Mouse (Mus musculus) neural tube, embryonic 11.5 days (tissue): ENCODE data around the gene Cacna1g. TPM values are rescaled to one million over a fixed set of nuclear protein-coding genes. Genes with fewer than 3 reads are reported as not detected.

Experiments used
- ATAC-seq: fragments of 200-750 bp; cut with Nextera tagmentation; 2 replicates; pipeline ENCODE4 v1.8.0; 2017; ENCODE audit warnings: moderate number of reproducible peaks, mild to moderate bottlenecking, moderate TSS enrichment, moderate library complexity; ENCODE audit not compliant: insufficient read depth, low FRiP score, low TSS enrichment
- DNase-seq: peaks from one replicate; pipeline ENCODE4 v3.0.0-alpha.2; 2015; ENCODE audit warnings: low spot score
- H3K27ac ChIP-seq: fragments of 300-500 bp; sonication (generic); 2 replicates; pipeline ENCODE4 v1.5.1; 2014; ENCODE audit warnings: low read depth, mild to moderate bottlenecking, low read length
- H3K27me3 ChIP-seq: fragments of 300-500 bp; sonication (generic); 2 replicates; pipeline ENCODE4 v1.6.1; 2014; ENCODE audit warnings: mild to moderate bottlenecking, low read length, mixed read lengths; ENCODE audit not compliant: control insufficient read depth, insufficient read depth
- H3K36me3 ChIP-seq: fragments of 300-500 bp; sonication (generic); 2 replicates; pipeline ENCODE4 v1.6.1; 2014; ENCODE audit warnings: mild to moderate bottlenecking, low read length, moderate library complexity, mixed read lengths; ENCODE audit not compliant: control insufficient read depth, insufficient read depth
- H3K4me1 ChIP-seq: fragments of 300-500 bp; sonication (generic); 2 replicates; pipeline ENCODE4 v1.6.1; 2014; ENCODE audit warnings: low read length, mixed read lengths; ENCODE audit not compliant: control insufficient read depth, insufficient read depth
- H3K4me2 ChIP-seq: fragments of 300-500 bp; sonication (generic); 2 replicates; pipeline ENCODE4 v1.6.1; 2014; ENCODE audit warnings: low read depth, mild to moderate bottlenecking, moderate library complexity
- H3K4me3 ChIP-seq: fragments of 300-500 bp; sonication (generic); 2 replicates; pipeline ENCODE4 v1.5.1; 2014; ENCODE audit warnings: low read depth, low read length
- H3K9ac ChIP-seq: fragments of 300-500 bp; sonication (generic); 2 replicates; pipeline ENCODE4 v1.6.1; 2014; ENCODE audit warnings: mild to moderate bottlenecking, low read length
- H3K9me3 ChIP-seq: fragments of 300-500 bp; sonication (generic); 2 replicates; pipeline ENCODE4 v1.6.1; 2016; ENCODE audit warnings: low read length; ENCODE audit not compliant: control insufficient read depth
- WGBS: fragments of 180-500 bp; shearing (Covaris S2); extraction: QIAGEN DNeasy Blood & Tissue Kit; methylation state at CpG from one replicate; pipeline ENCODE4 v1.1.7; 2014; 5-methylcytosine and 5-hydroxymethylcytosine counted together
- polyA plus RNA-seq: library from polyadenylated mRNA; unstranded; fragments of >200 nt; fragmentation: Nextera tagmentation; extraction: Ambion mirVana; gene quantifications from 2 replicates; pipeline ENCODE4 v1.2.1, GENCODE M21; 2014

The Cacna1g gene
- polyA plus RNA-seq, 1 experiment from 2014 or later: 9.0 TPM

DNA sequence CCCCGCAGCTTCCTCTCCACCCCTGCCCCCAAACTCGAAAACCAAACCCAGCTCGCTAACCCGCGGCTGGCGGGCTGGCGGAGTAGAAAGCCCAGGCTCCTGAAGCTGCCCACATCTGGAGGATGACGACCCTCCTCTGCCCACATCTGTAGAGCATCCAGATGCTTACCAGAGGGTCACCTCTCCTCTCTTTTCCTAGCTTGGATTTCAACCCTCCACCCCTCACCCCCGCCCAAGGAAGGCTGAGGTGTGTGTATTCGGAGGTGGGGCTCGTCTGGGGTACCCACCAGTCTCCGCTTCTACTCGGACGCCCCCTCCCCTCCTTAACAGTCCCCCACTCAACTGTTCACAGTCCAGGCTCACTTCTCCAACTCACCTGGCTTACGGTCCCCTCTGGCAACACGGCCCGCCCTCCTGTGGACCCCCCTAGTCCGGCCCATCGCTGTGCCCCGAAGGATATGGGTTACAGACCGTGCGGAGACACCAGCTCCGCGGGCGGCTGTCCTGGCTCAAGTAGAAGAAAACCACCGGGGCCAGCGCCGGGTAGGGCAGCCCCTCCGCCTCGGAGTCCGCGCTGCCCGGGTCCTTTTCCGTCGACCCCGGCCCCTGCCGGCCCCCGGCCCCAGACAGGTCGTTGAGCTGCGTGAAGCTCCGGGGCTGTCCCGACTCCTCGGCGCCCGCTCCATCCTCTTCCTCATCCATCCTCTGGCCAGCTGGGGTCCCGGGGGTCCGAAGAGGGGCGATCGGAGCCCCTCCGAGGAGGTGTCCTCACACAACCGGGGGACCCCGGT is 887 bp downstream of the Cacna1g start:
- H3K9ac ChIP-seq: peak overlapping the region; percentile 79
- H3K9me3 ChIP-seq: no peaks in the 10 kb centered on the region
- peaks cover 36% of the 10 kb centered on the region for H3K27me3 ChIP-seq
- H3K27ac ChIP-seq: peak overlapping the region; percentile 58
- H3K4me3 ChIP-seq: peak overlapping the region; percentile 69
- ATAC-seq (peak; percentile 17; the same call in 1 of the 2 replicates), DNase-seq (peak; percentile 50)
- under 1% methylated on average over 45 of the region's 52 CpGs for WGBS
- no peaks in the 10 kb centered on the region for H3K36me3 ChIP-seq
- peaks cover 45% of the 10 kb centered on the region for H3K4me1 ChIP-seq
- H3K4me2 ChIP-seq: peak overlapping the region; percentile 98

DNA sequence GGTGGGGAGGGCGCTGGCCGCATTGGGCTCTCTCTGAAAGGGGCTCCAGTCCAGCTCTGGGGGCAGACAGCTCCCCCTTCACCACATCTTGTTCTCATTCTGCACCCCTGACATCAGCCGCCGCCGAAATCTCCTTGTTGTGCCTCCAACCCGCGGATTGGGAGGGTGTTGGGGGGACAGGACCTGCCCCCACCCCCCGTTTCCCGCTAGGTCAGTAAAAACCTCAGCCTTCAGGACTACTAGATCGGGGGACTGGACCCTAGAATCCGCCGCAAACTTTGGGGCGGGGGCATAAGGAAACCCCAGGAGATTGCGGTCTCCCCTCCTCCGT is 1.4 kb downstream of the Cacna1g start:
- no peaks in the 10 kb centered on the region for H3K36me3 ChIP-seq
- peaks cover 36% of the 10 kb centered on the region for H3K27me3 ChIP-seq
- H3K9ac ChIP-seq: peak overlapping the region; percentile 35
- WGBS: 0% methylated on average over 15 of the region's 15 CpGs
- ATAC-seq (no peak), DNase-seq (peak; percentile 37)
- no peaks in the 10 kb centered on the region for H3K9me3 ChIP-seq
- H3K4me3 ChIP-seq: peak overlapping the region; percentile 69
- peak overlapping the region; percentile 98 for H3K4me2 ChIP-seq
- no peak overlapping the region for H3K27ac ChIP-seq
- peaks cover 50% of the 10 kb centered on the region for H3K4me1 ChIP-seq

DNA sequence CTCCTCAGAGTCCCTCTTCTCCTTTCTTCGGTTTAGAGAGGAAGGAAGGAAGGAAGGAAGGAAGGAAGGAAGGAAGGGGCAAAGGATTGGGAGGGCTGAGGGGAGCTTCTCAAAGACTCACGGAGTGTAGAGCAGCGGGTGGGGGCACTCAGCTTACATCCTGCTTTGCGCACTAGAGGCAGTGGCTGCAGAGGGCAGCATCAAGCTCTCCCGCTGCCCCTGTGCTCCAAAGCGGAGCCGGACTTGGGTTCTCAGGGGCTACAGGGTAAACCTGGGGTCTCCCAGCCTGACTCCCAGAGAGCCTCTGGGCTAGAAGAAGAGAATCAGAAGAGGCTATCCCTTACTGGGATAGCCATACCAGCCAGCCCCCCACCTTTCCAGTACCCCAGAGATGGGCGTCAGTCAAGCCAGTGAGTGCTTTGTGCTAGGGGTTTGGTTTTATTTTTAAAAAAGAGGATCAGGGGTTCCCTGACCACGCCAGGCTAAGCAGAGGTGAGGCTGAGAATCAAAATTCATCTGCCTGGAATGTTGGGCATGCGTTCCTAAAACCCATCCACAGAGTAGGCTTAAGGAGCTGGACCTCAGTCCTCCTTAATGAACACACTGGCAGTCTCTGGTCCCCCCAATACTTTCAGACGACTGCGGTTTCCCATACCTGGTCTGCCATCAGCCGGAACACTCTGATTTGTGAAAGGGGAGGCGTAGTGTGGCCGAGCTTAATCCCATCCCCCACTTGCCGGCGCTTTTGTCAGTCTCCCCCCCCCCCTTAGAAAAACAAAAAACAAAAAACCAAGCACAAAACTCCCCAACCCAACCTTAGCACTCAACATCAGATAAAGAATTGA is 2.0 kb downstream of the Cacna1g start:
- Histone ChIP-seq H3K9ac (peak overlapping the region; percentile 47), H3K9me3 (no peaks in the 10 kb centered on the region), H3K4me1 (peaks cover 54% of the 10 kb centered on the region), H3K27ac (no peak overlapping the region), H3K27me3 (peaks cover 36% of the 10 kb centered on the region), H3K4me2 (peak overlapping the region; percentile 98), H3K36me3 (no peaks in the 10 kb centered on the region), H3K4me3 (peak overlapping the region; percentile 69)
- 5% methylated on average over 17 of the region's 17 CpGs for WGBS
- ATAC-seq: no peak
- DNase-seq: no peak

DNA sequence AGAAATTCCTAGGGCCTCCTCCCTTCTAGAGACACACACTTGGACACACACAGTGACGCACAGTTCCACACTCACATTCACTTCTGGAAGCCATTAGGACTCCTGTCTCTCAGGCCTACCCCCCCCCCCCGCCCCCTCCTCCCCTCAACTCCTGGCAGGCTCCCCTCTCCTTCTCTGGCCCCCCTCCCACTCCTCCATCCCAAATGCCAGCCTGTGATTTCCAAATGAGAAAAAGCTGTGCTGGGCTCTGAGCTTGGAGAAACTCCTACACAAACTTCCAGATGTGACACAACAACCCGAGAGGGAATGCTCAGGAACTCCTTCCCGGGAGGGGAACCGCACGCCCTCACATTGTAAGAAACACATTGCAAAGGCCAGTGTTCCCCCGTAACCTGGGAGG is 3.6 kb downstream of the Cacna1g start:
- WGBS: 41% methylated on average over 6 of the region's 7 CpGs
- H3K4me2 ChIP-seq: 0 out of 2 replicates have a peak overlapping the region, but pooled peaks have one; percentile 20
- H3K9ac ChIP-seq: no peak overlapping the region; the same call in 1 of the 2 replicates
- H3K27ac ChIP-seq: no peak overlapping the region
- H3K4me1 ChIP-seq: peaks cover 52% of the 10 kb centered on the region
- H3K27me3 ChIP-seq: peaks cover 25% of the 10 kb centered on the region
- no peaks in the 10 kb centered on the region for H3K36me3 ChIP-seq
- ATAC-seq (no peak), DNase-seq (no peak)
- H3K9me3 ChIP-seq: no peaks in the 10 kb centered on the region
- no peak overlapping the region for H3K4me3 ChIP-seq

DNA sequence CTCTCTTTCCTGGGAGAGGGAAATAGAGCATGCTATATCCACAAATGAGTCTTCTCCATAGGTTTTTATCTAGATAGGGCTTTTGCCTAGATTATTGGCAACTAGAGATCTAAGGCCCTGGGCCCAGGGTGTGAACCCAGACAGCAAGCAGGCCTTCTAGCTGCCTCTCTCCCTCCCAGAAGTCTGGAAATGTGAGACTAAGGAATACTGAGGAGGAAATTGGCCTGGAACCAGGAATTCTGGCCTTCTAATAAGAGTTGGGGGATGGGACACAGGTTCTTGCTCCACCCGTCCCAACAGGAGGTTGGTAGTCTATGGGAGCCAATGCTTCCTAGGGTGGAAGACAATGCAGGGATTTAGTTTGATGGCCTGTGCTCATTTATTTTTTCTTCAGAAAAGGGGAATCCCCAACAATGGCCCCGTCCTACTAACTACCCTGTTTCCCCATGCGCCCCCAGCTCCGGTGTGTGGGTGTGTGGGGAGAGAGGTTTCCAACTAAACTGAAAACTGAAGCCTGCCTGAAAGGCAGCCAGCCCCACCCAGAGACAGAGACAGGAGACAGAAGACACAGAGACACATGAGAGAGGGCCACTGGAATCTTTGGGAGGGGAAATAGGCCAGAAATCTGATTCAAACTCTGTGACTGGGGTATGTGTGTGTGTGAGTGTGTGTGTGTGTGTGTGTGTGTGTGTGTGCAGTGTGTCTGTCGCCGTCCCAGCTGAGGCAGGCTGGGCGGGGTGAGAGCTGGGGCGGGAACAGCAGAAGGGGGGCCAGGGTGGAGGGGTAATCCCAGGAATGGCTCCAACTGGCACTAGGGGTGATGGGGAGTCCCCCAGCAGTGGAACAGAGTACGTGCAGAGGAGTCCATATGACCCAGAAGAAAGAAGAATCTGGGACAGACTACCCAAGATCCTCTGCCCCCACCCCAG is 4.6 kb downstream of the Cacna1g start:
- ATAC-seq: 0 out of 2 replicates have a peak, but pooled peaks have one; percentile 0
- no peak overlapping the region for H3K4me3 ChIP-seq
- no peak overlapping the region for H3K9ac ChIP-seq
- 25% methylated on average over 8 of the region's 9 CpGs for whole genome bisulfite sequencing
- H3K4me1 ChIP-seq: peaks cover 54% of the 10 kb centered on the region
- H3K9me3 ChIP-seq: no peaks in the 10 kb centered on the region
- H3K27ac ChIP-seq: peak overlapping the region; percentile 73
- H3K4me2 ChIP-seq: peak overlapping the region; percentile 12; the same call in 1 of the 2 replicates
- DNase-seq: no peak
- no peaks in the 10 kb centered on the region for H3K36me3 ChIP-seq
- peaks cover 16% of the 10 kb centered on the region for H3K27me3 ChIP-seq

DNA sequence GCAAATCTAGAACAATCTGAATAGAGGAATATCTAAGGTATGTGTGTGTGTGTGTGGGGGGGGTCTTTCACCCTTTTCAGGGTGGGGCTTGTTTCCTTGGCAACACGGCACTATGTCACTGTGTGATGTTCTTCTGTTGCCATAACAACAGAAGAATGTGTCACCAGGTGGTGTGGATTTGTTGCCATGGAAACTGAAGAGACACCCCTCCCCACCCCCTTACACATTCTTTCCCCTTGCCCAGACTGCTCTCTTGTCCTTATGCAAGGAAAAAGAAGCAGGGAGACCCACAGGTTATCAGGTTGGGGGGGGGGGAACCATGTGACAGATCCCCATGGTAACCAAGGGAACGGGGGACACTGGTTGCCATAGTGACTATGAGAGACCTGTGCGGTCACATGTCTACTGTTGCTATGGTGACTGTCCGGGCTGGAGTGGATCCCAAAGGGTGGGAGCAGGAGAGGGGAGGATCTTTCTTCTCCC is 5.4 kb downstream of the Cacna1g start:
- H3K4me2 ChIP-seq: peak overlapping the region; percentile 12; the same call in 1 of the 2 replicates
- peaks cover 51% of the 10 kb centered on the region for H3K4me1 ChIP-seq
- H3K27me3 ChIP-seq: peaks cover 14% of the 10 kb centered on the region
- no peaks in the 10 kb centered on the region for H3K36me3 ChIP-seq
- H3K27ac ChIP-seq: peak overlapping the region; percentile 73
- no peaks in the 10 kb centered on the region for H3K9me3 ChIP-seq
- DNase-seq (peak; percentile 87), ATAC-seq (peak; percentile 82)
- WGBS: 18% methylated on average over 4 of the region's 4 CpGs
- no peak overlapping the region for H3K4me3 ChIP-seq
- no peak overlapping the region for H3K9ac ChIP-seq

DNA sequence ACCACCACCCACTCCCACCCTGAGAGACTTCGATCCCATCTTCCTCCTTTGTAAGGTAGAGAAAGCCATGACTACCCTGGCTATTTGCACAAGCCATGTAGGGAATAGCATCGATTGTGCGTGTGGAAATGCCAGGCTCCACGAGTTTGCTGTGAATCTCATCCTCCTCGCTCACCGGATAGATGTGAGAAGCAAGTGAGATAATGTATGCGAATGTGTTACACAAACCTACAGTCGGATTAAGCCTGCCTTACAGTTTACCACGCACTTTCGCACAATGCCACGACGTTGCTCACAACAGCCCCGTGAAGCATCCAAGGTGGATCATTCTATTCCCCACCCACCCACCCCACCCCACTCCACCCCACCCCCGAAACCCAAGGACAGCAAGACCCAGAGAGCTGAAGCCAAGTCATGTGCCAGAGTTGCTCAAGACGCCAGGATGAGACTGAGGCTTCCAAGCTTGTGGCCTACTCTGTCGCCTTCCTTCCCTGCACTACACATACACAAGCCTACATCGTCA is 7.6 kb downstream of the Cacna1g start:
- Histone ChIP-seq H3K4me3 (no peak overlapping the region), H3K4me2 (no peak overlapping the region), H3K27ac (no peak overlapping the region), H3K9ac (no peak overlapping the region), H3K27me3 (no peaks in the 10 kb centered on the region), H3K36me3 (no peaks in the 10 kb centered on the region), H3K9me3 (no peaks in the 10 kb centered on the region), H3K4me1 (peaks cover 44% of the 10 kb centered on the region)
- DNase-seq (no peak), ATAC-seq (no peak)
- 90% methylated on average over 17 of the region's 17 CpGs for WGBS

DNA sequence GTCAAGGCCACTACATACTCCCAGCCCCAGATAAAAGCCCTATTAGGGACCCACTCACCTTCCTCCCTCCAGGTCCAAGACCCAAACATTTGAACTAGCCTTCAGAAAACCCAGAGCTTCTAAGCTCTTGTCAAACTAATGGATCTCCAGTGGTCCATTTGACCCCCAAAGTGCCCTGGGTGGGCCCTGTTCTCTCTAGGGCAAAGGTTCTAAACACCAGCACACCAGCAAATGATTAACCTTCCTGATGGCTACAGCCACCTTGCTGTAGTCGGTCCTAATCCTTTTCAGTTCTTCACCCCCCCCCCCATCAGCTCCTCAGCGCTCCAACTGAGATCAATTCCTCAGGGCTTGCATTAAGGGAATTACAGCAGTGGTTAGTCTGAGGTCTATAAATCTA is 9.8 kb downstream of the Cacna1g start:
- no peaks in the 10 kb centered on the region for H3K36me3 ChIP-seq
- 22% methylated on average over 2 of the region's 2 CpGs for WGBS
- H3K9ac ChIP-seq: no peak overlapping the region
- no peak overlapping the region for H3K4me3 ChIP-seq
- ATAC-seq (no peak), DNase-seq (no peak)
- H3K4me1 ChIP-seq: peaks cover 30% of the 10 kb centered on the region
- no peaks in the 10 kb centered on the region for H3K9me3 ChIP-seq
- no peak overlapping the region for H3K4me2 ChIP-seq
- no peaks in the 10 kb centered on the region for H3K27me3 ChIP-seq
- H3K27ac ChIP-seq: 0 out of 2 replicates have a peak overlapping the region, but pooled peaks have one; percentile 27
